Mouse (Mus musculus) cerebellum, adult 9-11 months (tissue): ENCODE data around the gene Selenoh.
"Not testable (repeated sequence)": the region's sequence is repeated elsewhere in the genome, so short reads cannot be mapped to it uniquely, and the experiment has no call there.

Experiments
- DNase-seq: peaks from one replicate; pipeline ENCODE4 v3.0.0; 2022

Gene Selenoh

GRCm38 (mm10) chr2:84670569-84670933 is at the start of gene Selenoh:
TSS of gene Selenoh (minus strand) at chr2:84670770.
- peak; percentile 84 for DNase-seq

- no peak for DNase-seq
Observed at GRCm38 (mm10) chr2:84717357-84717756, 46.8 kb upstream of the Selenoh start.

DNA sequence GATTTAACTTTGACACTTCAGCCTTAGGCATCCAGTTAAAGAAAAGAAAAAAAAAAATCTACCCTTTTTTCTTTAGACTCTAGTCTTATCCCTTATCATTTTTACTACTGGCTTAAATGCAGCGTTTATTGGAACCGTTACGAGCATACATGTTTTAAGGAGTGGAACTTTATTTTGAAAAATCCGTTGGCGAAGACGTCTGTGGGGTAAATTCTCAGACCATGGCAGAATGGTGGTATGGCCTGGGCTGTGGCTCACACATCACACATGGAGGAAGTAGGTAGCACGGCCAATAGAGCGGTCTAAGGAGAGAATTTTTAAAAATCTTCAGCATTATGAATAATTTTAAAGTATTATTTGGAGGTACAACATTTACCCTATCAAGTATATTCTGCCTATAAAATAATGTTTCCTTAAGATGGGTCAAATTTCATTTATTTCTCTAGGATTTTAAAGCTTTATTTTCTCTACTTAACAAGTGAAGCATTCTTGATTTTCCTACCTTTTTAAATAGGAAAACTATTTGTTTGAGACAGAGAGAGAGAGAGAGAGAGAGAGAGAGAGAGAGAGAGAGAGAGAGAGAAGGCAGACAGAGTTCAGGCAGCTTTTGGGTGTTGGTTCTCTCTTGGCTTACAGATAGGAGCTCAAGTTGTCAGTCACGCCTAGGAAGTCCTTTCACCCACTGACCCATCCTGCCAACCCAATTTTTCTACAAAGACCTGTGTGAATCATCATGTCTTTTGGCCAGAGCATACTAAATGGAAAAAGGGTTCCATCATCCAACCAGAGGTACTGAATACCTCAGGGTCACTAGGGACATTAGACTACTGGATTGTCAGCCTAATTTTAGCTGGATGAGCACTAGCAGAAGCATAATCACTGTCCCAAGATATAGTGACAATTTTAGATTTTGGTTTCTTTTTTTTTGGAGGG is 46.1 kb upstream of the Selenoh start:
- DNase-seq = no peak

GRCm38 (mm10) chr2:84715562-84716361 is 45.2 kb upstream of the Selenoh start:
- DNase-seq = peak; percentile 96

DNA sequence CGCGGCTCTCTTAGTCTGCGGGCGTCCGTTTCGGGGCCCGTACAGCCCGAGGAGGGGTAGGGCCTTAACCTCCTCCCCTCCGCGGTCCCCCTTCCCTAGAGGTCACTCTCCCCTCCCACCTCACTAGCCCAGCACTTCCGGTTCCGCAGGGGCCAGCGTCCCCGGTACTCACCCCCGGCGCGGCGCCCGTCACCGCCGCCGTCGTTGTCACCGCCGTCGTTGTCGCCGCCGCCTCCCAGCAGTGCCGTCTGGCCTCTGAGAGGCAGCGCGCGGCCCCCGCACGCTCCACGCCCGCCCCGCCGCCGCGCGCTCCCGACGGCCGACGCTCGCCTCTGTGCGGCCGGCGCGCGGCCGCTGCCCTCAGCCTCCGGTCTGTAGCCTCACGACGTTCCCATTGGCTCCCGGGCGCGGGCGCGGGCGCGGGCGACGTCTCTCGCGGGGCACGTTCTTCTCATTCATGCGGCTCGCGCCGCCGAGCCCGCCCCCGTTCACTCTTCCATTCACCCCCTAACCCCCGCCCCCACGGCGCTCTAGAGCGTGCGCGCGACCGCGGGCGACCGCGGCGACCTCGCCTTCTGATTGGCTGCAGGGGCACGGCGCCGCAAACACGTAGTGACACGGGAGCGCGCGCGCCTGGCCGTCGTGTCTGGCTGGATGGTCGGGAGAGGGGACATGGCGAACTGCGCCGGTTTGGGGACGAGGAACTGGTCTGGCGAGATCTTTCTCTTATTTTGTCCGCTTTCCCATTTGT is 44.4 kb upstream of the Selenoh start, which contains the start of gene Zdhhc5:
Gene Zdhhc5 (minus strand): TSS at position 370 of the 751 bp plus-strand sequence.
- DNase-seq = peak; percentile 99

DNA sequence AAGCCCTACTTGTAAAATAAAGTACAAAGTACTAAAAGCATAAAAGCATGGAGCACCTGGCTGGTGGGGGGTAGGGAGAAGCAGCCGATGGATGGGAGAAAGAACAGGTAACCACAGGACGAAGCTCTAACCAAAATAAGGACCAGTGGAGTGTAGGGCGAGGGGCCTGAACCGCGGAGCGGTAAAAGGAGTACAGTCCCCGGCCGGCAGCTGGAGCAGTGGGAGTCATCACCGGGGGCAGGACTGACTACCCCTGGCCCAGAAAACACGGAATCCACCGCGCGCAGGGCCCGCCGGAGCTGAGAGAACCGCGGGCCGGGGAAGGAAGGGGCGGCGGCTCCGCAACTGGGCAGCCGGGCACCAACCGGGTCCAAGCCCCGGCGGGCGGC is 43.8 kb upstream of the Selenoh start:
- no peak for DNase-seq

GRCm38 (mm10) chr2:84711898-84712297 is 41.3 kb upstream of the Selenoh start:
- DNase-seq = no peak

DNA sequence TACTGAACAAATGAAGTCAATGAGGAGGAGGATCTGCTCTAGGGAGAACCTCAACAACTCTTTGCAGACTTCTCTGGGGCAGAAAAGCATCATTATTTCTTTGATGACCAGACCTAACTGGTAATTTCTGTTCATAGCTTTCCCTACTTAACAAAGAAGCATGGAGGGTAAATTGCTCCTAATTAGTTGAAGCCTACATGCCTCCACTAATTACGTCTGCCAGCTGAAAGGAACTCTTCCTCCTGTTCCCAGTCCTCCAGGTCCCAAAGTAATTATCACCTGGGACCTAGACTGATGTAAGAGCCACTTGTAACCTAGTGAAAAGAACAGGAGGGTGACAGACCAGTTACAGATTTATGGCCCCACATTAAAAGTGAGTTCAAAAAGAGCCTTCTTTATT is 37.0 kb upstream of the Selenoh start:
- DNase-seq = no peak

DNA sequence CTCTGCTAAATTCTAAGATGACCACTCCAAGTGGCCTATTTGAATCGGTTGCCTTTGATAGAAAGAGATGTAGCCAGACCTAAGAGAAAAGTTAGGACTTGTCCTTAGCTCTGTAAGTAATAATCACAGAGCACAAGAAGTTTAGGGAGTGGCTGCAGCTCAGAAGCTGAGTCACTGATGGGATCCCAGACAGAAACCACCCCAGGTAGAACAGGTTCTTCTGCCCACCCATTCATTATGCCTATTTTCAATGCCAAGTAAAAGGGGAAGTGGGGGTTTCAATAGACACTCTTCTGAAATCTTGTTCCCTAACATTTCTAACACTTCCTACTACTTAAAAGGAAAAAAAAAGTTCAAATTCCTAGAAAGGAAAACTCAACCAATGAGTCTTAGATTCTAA is 34.7 kb upstream of the Selenoh start:
- no peak for DNase-seq

- DNase-seq = no peak
Observed at GRCm38 (mm10) chr2:84704329-84704728, 33.8 kb upstream of the Selenoh start.

DNA sequence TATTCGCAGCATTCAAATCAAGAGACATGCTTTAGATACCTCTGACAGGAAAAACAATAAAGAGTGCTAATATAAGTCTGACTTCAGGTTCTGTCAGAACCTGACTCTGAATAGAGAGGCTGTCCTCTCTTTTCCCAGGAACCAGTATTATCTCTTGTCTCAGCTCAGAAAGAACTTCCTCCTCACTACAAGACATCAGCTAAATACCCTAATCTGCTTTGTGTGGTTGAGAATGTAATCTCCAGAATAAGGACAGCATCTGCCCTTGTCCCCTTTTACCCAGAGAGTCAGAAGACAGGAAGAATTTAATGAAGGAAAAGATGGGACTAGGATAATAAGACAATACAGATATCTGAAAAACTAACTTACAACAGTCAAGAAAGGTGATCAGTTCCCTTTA is 32.9 kb upstream of the Selenoh start:
- DNase-seq = no peak

GRCm38 (mm10) chr2:84695007-84695695 is 24.6 kb upstream of the Selenoh start:
- no peak for DNase-seq

- DNase-seq = peak; percentile 61
Observed at GRCm38 (mm10) chr2:84690050-84690449, 19.5 kb upstream of the Selenoh start.

GRCm38 (mm10) chr2:84688080-84688844 is 17.7 kb upstream of the Selenoh start:
- DNase-seq = no peak

DNA sequence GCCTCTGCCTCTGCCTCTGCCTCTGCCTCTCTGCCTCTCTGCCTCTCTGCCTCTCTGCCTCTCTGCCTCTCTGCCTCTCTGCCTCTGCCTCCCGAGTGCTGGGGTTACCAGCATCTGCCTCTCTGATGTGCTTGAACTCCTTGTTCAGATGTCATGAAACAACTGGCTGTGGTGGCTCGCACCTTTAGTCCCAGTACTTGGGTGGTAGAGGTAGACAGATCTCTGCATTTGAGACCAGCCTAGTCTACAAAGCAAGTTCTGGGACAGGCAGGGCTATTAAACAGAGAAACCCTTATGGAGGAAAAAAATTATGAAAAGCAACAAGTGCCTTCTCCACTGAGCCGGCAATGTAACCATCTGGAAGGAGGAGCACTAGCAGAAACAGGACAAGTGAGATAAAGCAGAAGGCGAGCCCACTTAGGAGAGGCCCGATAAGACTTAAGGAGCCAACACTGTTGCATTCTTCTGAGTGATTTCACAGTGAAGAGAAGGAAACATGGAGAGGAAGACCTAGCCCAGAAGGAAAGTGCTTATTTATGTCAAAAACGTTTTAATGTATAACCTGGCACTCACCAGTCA is 12.1 kb upstream of the Selenoh start:
- DNase-seq = no peak

GRCm38 (mm10) chr2:84679016-84679415 is 8.4 kb upstream of the Selenoh start, which contains the start of gene Tmx2:
TSS of gene Tmx2 (minus strand) at chr2:84679140.
- peak; percentile 36 for DNase-seq

DNA sequence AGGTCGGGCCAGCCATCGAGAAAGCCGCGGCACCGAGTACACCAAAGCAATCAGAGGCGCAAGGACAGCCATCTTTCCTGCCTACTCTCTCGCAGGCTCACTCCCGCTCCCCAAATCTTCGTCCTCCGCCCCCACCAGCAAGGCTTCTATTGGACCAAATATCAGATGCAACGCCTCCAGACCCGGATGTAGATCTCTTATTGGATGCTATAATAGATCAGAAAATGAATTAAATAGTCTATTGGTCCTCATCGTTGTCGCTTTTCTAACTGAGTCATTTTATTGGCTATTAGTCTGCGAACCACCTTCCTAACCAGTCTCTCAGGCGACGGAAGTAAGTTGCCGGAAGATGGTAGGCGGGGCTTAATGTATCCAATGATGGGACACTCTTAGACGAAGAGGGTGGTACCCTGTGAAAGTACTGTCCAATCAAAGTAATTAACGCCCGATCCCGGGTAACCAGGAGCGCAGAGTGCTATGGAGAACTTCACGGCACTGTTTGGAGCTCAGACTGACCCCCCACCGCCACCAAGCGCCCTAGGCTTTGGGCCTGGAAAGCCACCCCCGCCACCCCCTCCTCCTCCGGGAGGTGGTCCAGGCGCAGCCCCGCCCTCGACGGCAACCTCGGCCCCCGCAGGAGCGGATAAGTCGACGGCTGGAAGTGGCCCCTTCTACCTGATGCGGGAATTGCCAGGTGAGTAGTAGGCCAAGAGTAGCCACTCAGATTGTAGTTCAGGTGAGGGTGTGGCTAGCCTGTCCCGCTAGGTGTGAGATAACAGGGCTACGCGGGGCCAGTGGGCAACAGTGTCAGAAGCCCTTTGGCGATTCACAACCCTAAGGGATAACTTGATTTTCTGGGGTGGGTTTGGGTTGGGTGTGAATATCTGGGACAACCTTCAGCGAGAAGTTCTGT is 7.7 kb upstream of the Selenoh start, which contains the start of the genes Gm28635 and Med19:
Gene Gm28635 (minus strand): TSS at position 74 of the 913 bp plus-strand sequence.
Gene Med19 (plus strand): TSS at position 435 of the 913 bp plus-strand sequence.
- peak; percentile 98 for DNase-seq

- no peak for DNase-seq
Observed at GRCm38 (mm10) chr2:84677270-84677967, 6.8 kb upstream of the Selenoh start.

DNA sequence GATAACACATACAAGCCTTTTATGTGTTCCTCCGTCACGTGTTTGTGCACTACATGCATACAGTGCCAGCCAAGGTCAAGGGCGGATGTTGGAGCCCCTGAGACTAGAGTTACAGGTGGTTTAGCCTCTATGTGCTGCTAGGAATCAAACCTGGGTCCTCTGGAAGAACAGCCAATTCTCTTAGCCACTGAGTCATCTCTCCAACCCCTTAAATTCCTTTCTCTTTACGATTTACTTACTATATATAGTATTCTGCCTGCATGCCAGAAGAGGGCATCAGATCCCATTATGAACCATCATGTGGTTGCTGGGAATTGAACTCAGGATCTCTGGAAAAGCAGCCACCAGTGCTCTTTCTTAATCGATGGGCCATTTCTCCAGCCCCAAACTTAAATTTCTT is 965 bp upstream of the Selenoh start:
- DNase-seq = not testable (repeated sequence)
